Mouse (Mus musculus) urinary bladder, postnatal 36 days (tissue): ENCODE results near the gene Pcbd2.
"Not testable (repeated sequence)": the region's sequence is repeated elsewhere in the genome, so short reads cannot be mapped to it uniquely, and the experiment has no call there.

Source experiments
- DNase-seq, 2 experiments: peaks; one replicate each; pipeline ENCODE4 v3.0.0; 2022; ENCODE audit warnings: low spot score in 2 of 2, mixed read lengths in 1 of 2

The Pcbd2 gene

DNA sequence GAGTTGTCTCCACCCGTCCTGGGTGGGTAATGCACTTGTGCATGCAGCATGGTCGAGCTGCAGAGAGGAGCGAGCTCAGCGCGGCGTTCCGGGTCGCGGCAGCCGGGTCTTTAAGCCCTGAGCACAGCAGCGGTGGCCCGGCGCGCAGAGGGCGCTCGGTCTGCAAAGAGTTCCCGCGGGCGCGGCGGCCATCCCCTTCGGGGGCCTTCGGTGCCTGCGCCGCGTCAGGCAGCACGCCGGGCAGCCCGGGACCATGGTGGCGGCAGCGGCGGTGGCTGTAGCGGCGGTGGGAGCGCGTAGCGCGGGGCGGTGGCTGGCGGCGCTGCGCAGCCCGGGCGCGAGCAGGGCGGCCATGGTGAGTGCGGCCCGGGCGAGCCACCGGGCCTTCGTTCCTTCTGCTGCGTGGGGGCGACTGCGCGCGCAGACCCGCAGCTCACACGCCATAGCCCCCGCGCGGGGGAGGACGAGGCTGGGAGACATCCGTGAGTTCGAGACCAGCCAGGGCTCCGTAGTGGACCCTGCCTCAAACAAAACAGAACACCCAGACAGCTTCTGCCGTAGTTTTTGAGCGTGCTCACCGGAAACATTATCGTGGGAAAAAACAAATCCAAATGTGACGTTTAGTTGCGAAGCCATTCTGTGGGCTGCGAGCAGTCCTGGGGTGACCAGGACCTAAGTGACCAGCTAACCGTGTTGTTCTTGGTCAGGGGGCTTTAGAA, at the start of gene Pcbd2:
Gene Pcbd2, plus strand, starts transcription at position 249 of the 719 bp plus-strand sequence.
- peak; percentile 76 to 86 for DNase-seq

DNA sequence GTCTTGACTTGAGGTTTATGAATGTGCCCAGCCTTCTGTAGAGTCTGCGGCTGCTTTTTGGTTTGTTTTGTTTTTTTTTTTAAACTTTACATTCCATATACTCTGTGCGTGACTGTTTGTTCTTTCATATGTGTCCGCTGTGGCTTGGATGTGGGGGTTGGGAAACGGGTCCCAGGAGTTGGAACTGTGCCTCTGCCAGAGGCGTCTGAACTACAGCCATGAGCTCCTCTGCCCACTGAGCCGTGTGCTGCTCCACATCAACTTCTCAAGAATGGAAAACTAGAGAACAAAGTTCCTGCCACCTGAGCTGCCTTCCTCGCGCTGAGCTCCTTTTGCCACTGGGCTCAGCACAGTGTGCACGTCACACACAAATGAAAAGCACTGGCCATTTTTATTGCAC, 45.0 kb upstream of the Pcbd2 start:
- DNase-seq = no peak

DNA sequence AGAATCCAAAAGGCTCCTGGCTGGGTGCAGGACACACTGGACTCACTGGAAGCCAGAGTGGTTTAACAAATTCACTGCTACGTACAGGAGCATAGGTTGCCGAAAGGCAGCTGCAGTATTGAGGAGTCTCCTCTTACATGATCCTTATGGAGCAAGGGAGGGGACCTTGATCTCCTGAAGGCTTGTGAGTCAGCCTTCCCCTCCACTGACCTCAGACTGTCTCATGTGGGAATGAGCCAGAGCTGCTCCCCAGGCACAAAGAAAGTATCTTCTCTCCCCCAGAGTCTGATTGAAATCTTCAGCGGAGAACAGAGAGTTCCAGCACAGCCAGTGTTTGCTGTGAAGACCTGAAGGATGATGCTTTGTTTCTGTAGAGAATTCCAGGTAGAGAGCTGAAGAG, 43.6 kb upstream of the Pcbd2 start:
- DNase-seq = no peak

- no peak for DNase-seq
Measured at GRCm38 (mm10) chr13:55686107-55686633, 41.0 kb upstream of the Pcbd2 start.

- no peak for DNase-seq
Measured at GRCm38 (mm10) chr13:55687927-55688602, 39.1 kb upstream of the Pcbd2 start.

DNA sequence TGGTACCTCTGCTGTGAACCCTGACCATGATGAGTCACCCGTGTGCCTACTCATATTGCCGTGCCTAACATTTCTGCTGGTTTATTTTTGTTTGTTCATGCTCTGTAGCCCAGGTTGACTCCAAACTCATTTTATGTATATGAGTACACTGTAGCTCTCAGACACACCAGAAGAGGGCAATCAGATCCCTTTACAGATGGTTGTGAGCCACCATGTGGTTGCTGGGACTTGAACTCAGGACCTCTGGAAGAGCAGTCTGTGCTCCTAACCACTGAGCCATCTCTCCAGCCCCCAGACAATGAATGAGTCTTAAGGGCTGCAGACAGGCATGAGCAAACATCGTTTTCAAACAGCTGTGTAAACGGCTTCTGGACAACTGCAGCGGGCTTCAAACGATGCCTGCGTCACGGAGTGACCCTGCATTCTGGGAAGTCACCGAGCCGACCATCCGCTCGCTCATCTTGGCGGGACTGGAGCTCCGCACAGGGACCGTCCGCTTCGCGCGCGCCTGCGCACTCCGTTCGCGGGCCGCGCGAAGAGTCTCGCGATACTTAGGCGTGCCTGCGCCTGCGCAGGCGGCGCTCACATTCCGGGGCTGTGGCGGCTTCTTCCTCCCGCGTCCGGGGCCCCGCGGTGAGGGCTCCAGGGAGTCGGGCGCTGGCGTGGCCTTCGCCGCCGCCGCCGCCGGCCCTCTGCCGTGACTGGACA, 34.5 kb upstream of the Pcbd2 start, which contains the start of gene B230219D22Rik:
Gene B230219D22Rik, plus strand, starts transcription at position 590 of the 708 bp plus-strand sequence.
- DNase-seq = peak; percentile 85 to 87

DNA sequence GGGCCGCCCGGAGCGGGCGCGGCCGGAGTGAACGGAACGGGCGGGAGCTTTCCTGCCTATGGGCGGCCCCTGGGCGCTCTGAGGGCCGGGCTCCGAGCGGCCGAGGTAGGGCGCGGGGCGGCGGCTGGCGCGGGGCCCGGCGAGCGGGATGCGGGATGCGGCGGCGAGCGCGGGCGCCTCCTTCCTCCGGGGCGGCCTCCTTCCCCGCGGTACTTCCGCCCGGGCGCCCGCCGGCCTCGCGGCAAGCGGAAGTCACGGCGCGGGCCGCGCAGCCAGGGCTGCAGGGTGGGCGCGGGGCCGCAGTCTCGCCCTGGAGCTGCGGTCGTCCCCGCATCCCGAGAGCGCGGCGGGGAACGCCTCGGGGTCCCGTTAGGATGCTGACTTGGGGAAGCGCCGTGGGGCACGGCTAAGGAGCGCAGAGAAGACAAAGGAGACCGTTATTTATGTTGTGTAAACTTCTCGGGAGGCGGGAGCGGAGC, 33.9 kb upstream of the Pcbd2 start:
- DNase-seq = no peak

GRCm38 (mm10) chr13:55694110-55694509, 33.1 kb upstream of the Pcbd2 start:
- no peak for DNase-seq

- not testable (repeated sequence) for DNase-seq
Measured at GRCm38 (mm10) chr13:55695989-55696388, 31.2 kb upstream of the Pcbd2 start.

- no peak for DNase-seq
Measured at GRCm38 (mm10) chr13:55704301-55704700, 22.9 kb upstream of the Pcbd2 start.

GRCm38 (mm10) chr13:55712846-55713245, 14.3 kb upstream of the Pcbd2 start:
- no peak for DNase-seq

- peak; percentile 85 to 86 for DNase-seq
Measured at GRCm38 (mm10) chr13:55714501-55715166, 12.5 kb upstream of the Pcbd2 start, which contains the start of gene Txndc15. Gene Txndc15 (plus strand): TSS chr13:55714650.

GRCm38 (mm10) chr13:55715167-55715512, 12.0 kb upstream of the Pcbd2 start:
- DNase-seq = no peak

GRCm38 (mm10) chr13:55715908-55716510, 11.2 kb upstream of the Pcbd2 start:
- no peak for DNase-seq

DNA sequence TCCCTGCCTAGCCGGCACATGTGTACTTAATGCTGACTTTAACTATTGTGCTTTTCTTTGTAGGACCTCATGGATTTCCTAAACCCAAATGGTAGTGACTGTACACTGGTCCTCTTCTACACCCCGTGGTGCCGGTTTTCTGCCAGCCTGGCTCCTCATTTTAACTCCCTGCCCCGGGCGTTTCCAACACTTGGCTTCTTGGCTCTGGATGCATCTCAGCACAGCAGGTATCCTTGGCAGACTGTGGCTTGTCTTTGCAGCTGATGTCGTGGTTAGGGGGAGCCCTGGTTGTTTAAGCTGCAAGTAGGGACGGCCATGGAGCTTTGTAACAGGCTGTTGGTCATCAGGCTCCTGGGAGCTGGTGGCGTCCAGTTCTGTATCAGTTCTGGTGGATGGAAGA, 5.7 kb upstream of the Pcbd2 start:
- no peak for DNase-seq

DNA sequence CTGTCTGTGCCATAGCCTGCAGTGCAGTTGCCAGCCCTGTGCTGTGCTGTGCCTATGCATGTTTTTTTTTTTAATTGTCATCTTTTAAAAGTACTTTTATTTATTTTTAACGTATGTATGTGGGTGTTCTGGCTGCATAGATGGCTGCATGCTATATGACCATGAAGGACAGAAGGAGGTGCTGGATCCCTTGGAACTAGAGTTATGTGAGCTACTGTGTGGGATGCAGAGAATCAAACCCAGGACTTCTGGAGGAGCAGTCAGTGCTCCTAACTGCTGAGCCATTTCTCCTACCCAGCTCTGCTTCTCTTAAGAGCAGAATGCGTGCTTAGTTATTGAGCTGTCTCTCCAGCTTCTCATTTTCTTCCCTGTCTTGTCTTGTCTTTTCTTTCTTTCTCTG, 5.2 kb upstream of the Pcbd2 start:
- DNase-seq = no peak

DNA sequence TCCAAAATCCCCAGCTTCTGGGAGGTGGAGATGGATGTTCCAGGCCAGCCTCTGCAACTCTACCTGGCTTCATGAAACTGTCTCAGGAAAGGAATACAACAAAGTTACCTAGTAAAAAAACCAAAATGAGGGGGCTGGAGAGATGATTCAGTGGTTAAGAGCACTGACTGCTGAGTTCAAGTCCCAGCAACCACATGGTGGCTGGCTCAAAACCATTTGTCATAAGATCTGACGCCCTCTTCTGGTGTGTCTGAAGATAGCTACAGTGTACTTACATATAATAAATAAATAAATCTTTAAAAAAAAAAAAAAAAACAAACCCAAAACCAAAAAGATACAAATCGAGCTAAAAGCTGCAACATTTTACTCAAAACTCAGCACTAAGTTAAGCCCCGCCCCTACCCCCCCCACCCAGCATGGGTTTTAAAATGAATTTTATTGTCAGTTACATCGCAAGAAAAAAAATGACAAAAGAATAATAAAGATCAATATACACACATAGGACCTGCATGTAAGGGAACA, 509 bp upstream of the Pcbd2 start:
- no peak for DNase-seq

GRCm38 (mm10) chr13:55727839-55728238, 671 bp downstream of the Pcbd2 start:
- peak; percentile 59 to 61 for DNase-seq

DNA sequence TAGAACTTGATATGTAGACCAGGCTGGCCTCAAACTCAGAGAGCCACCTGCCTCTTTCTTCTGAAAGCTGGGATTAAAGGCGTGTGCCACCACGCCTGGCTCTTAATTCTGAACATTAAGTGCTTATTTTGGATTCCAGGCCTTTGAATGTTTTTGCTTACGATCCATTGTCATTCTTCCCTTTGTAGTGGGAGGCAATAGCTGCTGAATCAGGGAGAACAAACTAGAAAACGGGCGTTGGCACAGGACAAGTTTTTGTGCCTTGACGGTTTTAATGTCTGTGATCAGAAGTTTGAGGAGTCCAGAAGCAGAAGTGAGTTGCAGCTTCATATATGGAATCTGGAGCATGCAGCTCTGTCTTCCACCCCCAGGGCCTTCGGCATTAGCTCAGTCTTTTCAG, 3.5 kb downstream of the Pcbd2 start:
- DNase-seq = no peak

- DNase-seq = no peak
Measured at GRCm38 (mm10) chr13:55732121-55732520, 5.0 kb downstream of the Pcbd2 start.
